Comparison of ENCODE assay signal across 9 mouse cellular contexts in genomic region chr2:152360271-152360775, GRCm38 (mm10). TPM values are rescaled to one million over a fixed set of nuclear protein-coding genes. Genes with fewer than 3 reads are reported as not detected.
DNase-seq lines count a peak whose midpoint lies in the region; ATAC-seq lines count a peak whose summit lies in the region.
"Had no signal": no experiment of that assay in that cellular context is flagged by ENCODE, and none has a peak within 500 bp of the region (broad histone marks: within the 10 kb centered on the region; RNA-seq: fewer than 3 reads in every experiment).

No protein-coding gene starts in this region.

- ATAC-seq in heart, embryonic 12.5 days (ENCODE audit: insufficient number of reproducible peaks, low FRiP score): peak; percentile 33
- peak; percentile 34; the same call in 1 of the 2 replicates for ATAC-seq in stomach, embryonic 15.5 days (ENCODE audit: insufficient read depth, low FRiP score, low read depth)
- ATAC-seq in hindbrain, embryonic 14.5 days (ENCODE audit: low FRiP score): no peak
- ATAC-seq: Patski had no signal

- no peak overlapping the region for H3K4me2 ChIP-seq in heart, embryonic 12.5 days
- H3K4me2 ChIP-seq in stomach, embryonic 15.5 days: no peak overlapping the region
- no peak overlapping the region for H3K4me2 ChIP-seq in hindbrain, embryonic 14.5 days (replicated peaks)

- H3K27ac ChIP-seq in heart, embryonic 12.5 days (ENCODE audit: poor library complexity, severe bottlenecking): 0 out of 2 replicates have a peak overlapping the region, but pooled peaks have one; percentile 33
- 0 out of 2 replicates have a peak overlapping the region, but pooled peaks have one; percentile 42 for H3K27ac ChIP-seq in stomach, embryonic 15.5 days
- no peak overlapping the region for H3K27ac ChIP-seq in hindbrain, embryonic 14.5 days

- H3K9ac ChIP-seq in heart, embryonic 12.5 days: no peak overlapping the region
- no peak overlapping the region for H3K9ac ChIP-seq in stomach, embryonic 15.5 days
- no peak overlapping the region for H3K9ac ChIP-seq in hindbrain, embryonic 14.5 days

- peak; percentile 75 for DNase-seq in urinary bladder, postnatal 14 days (ENCODE audit: low spot score)
- no peak for DNase-seq in urinary bladder, adult 2 months (ENCODE audit: low spot score)
- peak; percentile 78 to 85 for DNase-seq in kidney, postnatal 36 days
- no peak for DNase-seq in retina, postnatal 1 day
- no peak for DNase-seq in layer of hippocampus, postnatal 10 days (ENCODE audit: low spot score in 2 of 2)
- no peak for DNase-seq in hindbrain, embryonic 14.5 days (ENCODE audit: low spot score)

- 28% methylated on average over 7 of the region's 7 CpGs for WGBS in heart, embryonic 12.5 days
- WGBS in stomach, embryonic 15.5 days: 27% methylated on average over 7 of the region's 7 CpGs
- WGBS in hindbrain, embryonic 14.5 days: 66% methylated on average over 7 of the region's 7 CpGs

- H3K4me3 ChIP-seq in heart, embryonic 12.5 days: no peak overlapping the region
- H3K4me3 ChIP-seq in stomach, embryonic 15.5 days (replicated peaks): no peak overlapping the region
- no peak overlapping the region for H3K4me3 ChIP-seq in hindbrain, embryonic 14.5 days (replicated peaks; ENCODE audit: low read length)

- 0 out of 2 replicates have a peak, but pooled peaks cover 4% of the 10 kb centered on the region for H3K9me3 ChIP-seq in heart, embryonic 12.5 days (replicated peaks)
- no peaks in the 10 kb centered on the region for H3K9me3 ChIP-seq in stomach, embryonic 15.5 days
- H3K9me3 ChIP-seq in hindbrain, embryonic 14.5 days (ENCODE audit: control insufficient read depth, low read length): no peaks in the 10 kb centered on the region

- H3K36me3 ChIP-seq in heart, embryonic 12.5 days: no peaks in the 10 kb centered on the region
- no peaks in the 10 kb centered on the region for H3K36me3 ChIP-seq in stomach, embryonic 15.5 days
- H3K36me3 ChIP-seq in hindbrain, embryonic 14.5 days (replicated peaks; ENCODE audit: control insufficient read depth, insufficient read depth): no peaks in the 10 kb centered on the region

- no peaks in the 10 kb centered on the region for H3K27me3 ChIP-seq in heart, embryonic 12.5 days (replicated peaks)
- no peaks in the 10 kb centered on the region for H3K27me3 ChIP-seq in stomach, embryonic 15.5 days (replicated peaks)
- no peaks in the 10 kb centered on the region for H3K27me3 ChIP-seq in hindbrain, embryonic 14.5 days (ENCODE audit: control insufficient read depth, insufficient read depth, low read length)
- H3K27me3 ChIP-seq: Patski had no signal

- H3K4me1 ChIP-seq in heart, embryonic 12.5 days (replicated peaks): peaks cover 22% of the 10 kb centered on the region
- peaks cover 8% of the 10 kb centered on the region; the same call in 1 of the 2 replicates for H3K4me1 ChIP-seq in stomach, embryonic 15.5 days
- no peaks in the 10 kb centered on the region for H3K4me1 ChIP-seq in hindbrain, embryonic 14.5 days (replicated peaks; ENCODE audit: control insufficient read depth, insufficient read depth, low read length)

RNA-seq across cellular contexts. Expression of gene Nrsn2, which starts 16.1 kb away (rescaled TPM):
- polyA plus RNA-seq in urinary bladder, adult 2 months (2012; rRNA removed): not detected in 2 replicates
- polyA plus RNA-seq in heart, embryonic 12.5 days (2016; fragmentation: Nextera tagmentation; extraction: Ambion mirVana): 3.4 and 3.8 TPM in 2 replicates
- 2.0 and 2.3 TPM in 2 replicates for polyA plus RNA-seq in stomach, embryonic 15.5 days (2015; fragmentation: Nextera tagmentation; extraction: Ambion mirVana)
- 10 to 100 TPM; 35.3 to 35.4 TPM for total RNA-seq in layer of hippocampus, postnatal 10 days (2021)
- polyA plus RNA-seq in hindbrain, embryonic 14.5 days (2014; fragmentation: Nextera tagmentation; extraction: Ambion mirVana): 48.0 and 56.9 TPM in 2 replicates
- polyA plus RNA-seq: Patski had no signal

RNA-seq across cellular contexts. Expression of gene Trib3, which starts 16.5 kb away (rescaled TPM):
- 2.4 and 2.9 TPM in 2 replicates for polyA plus RNA-seq in urinary bladder, adult 2 months (2012; rRNA removed)
- polyA plus RNA-seq in heart, embryonic 12.5 days (2016; fragmentation: Nextera tagmentation; extraction: Ambion mirVana): 8.5 and 10.1 TPM in 2 replicates
- polyA plus RNA-seq in stomach, embryonic 15.5 days (2015; fragmentation: Nextera tagmentation; extraction: Ambion mirVana): 2.1 and 2.2 TPM in 2 replicates
- under 1 TPM; 0.30 to 0.58 TPM for total RNA-seq in layer of hippocampus, postnatal 10 days (2021)
- 0.95 and 1.0 TPM in 2 replicates for polyA plus RNA-seq in hindbrain, embryonic 14.5 days (2014; fragmentation: Nextera tagmentation; extraction: Ambion mirVana)

RNA-seq across cellular contexts. Expression of gene Rbck1, which starts 27.9 kb away (rescaled TPM):
- 110 and 132 TPM in 2 replicates for polyA plus RNA-seq in urinary bladder, adult 2 months (2012; rRNA removed)
- 65.3 and 68.9 TPM in 2 replicates for polyA plus RNA-seq in heart, embryonic 12.5 days (2016; fragmentation: Nextera tagmentation; extraction: Ambion mirVana)
- polyA plus RNA-seq in stomach, embryonic 15.5 days (2015; fragmentation: Nextera tagmentation; extraction: Ambion mirVana): 81.9 and 86.5 TPM in 2 replicates
- total RNA-seq in layer of hippocampus, postnatal 10 days (2021): 100 to 1,000 TPM; 101 to 102 TPM
- polyA plus RNA-seq in hindbrain, embryonic 14.5 days (2014; fragmentation: Nextera tagmentation; extraction: Ambion mirVana): 93.7 and 95.3 TPM in 2 replicates

RNA-seq across cellular contexts. Expression of gene Sox12, which starts 37.5 kb away (rescaled TPM):
- polyA plus RNA-seq in urinary bladder, adult 2 months (2012; rRNA removed): 8.6 and 12.6 TPM in 2 replicates
- 11.5 TPM in 2 replicates for polyA plus RNA-seq in heart, embryonic 12.5 days (2016; fragmentation: Nextera tagmentation; extraction: Ambion mirVana)
- polyA plus RNA-seq in stomach, embryonic 15.5 days (2015; fragmentation: Nextera tagmentation; extraction: Ambion mirVana): 7.2 and 8.0 TPM in 2 replicates
- total RNA-seq in layer of hippocampus, postnatal 10 days (2021): 10 to 100 TPM; 37.5 to 38.1 TPM
- polyA plus RNA-seq in hindbrain, embryonic 14.5 days (2014; fragmentation: Nextera tagmentation; extraction: Ambion mirVana): 18.8 and 19.5 TPM in 2 replicates

RNA-seq across cellular contexts. Expression of gene Zcchc3, which starts 54.5 kb away (rescaled TPM):
- 8.7 and 9.7 TPM in 2 replicates for polyA plus RNA-seq in urinary bladder, adult 2 months (2012; rRNA removed)
- 61.4 and 64.9 TPM in 2 replicates for polyA plus RNA-seq in heart, embryonic 12.5 days (2016; fragmentation: Nextera tagmentation; extraction: Ambion mirVana)
- 40.0 and 40.1 TPM in 2 replicates for polyA plus RNA-seq in stomach, embryonic 15.5 days (2015; fragmentation: Nextera tagmentation; extraction: Ambion mirVana)
- 10 to 100 TPM in 1 of 2 experiments, 1 to 10 TPM in 1; 9.9 to 12.1 TPM for total RNA-seq in layer of hippocampus, postnatal 10 days (2021)
- 16.5 and 17.2 TPM in 2 replicates for polyA plus RNA-seq in hindbrain, embryonic 14.5 days (2014; fragmentation: Nextera tagmentation; extraction: Ambion mirVana)

Comparison
In these comparisons a context has a peak if more than half of its experiments do, and no peak if none do; other contexts are left out.
1. DNase-seq: peak in urinary bladder, postnatal 14 days (single experiment) and kidney, postnatal 36 days (2 of 2); none in urinary bladder, adult 2 months (single experiment), retina, postnatal 1 day (single experiment), layer of hippocampus, postnatal 10 days (0 of 2) and hindbrain, embryonic 14.5 days (single experiment).
2. RNA of gene Nrsn2, which starts 16.1 kb away (polyA plus RNA-seq): 48.0 to 56.9 TPM in hindbrain, embryonic 14.5 days; 3.4 to 3.8 TPM in heart, embryonic 12.5 days, 2.0 to 2.3 TPM in stomach, embryonic 15.5 days and not detected in urinary bladder, adult 2 months; every median in the first group is over 10 times any median in the second.